Mouse (Mus musculus) lung, postnatal 4 days (tissue): ENCODE measurements at regions not wholly inside any gene's neighbourhood (a gene's known extent, or its start where the extent isn't known, plus 50 kb on each side); places are given as distances from the start of the nearest gene placed in this dataset.

Experiments
- DNase-seq, 2 experiments: peaks; one replicate each; pipeline ENCODE4 v3.0.0; 2021

DNA sequence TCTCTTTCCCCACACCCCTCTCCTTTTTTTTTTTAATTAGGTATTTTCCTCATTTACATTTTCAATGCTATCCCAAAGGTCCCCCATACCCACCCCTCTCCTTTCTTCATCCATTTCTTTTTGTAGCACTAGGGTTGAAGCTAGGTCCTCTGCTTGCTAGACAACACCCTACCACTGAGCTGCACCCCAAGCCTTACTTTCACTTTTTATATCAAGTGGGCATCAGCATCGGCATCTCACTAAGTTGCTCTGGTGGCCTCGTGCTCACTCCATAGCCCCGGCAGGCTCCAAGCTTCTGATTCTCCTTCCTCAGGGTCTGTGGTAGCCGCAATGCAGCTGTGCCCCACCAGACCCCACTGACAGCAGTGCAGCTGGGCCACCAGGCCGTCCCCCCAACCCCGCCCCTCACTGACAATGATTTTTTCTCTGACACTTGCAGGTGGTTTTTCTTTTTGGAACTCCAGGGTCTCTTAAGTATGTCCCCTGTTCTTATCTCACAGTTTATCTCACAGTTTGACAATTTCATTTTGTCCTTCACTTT is 77.5 kb downstream of the Nufip1 start:
- DNase-seq, result no peak

- DNase-seq, result peak; percentile 21 to 29
These were observed 84.6 kb downstream of the Nufip1 start for GRCm38 (mm10) chr14:76195324-76195723.

DNA sequence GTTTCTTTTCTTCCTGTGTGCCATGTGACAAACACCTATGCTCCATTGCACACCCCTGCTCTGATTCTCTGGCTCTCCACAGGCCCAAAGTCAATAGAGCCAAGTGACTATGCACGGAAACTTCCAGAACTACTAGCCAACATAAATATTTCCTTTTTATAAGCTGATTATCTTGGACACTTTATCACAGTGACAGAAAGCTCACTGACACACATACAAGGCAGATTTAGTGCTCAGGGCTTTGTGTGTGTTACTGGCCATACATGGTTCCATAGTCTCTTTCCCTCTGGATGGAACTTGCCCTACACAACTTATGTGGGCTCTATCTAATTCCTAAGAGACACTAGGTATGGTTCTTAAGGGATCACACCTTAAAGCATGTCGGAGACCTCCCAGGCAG is 86.7 kb downstream of the Nufip1 start:
- DNase-seq, result no peak

GRCm38 (mm10) chr14:76198406-76198805 is 87.7 kb downstream of the Nufip1 start:
- DNase-seq, result no peak

DNA sequence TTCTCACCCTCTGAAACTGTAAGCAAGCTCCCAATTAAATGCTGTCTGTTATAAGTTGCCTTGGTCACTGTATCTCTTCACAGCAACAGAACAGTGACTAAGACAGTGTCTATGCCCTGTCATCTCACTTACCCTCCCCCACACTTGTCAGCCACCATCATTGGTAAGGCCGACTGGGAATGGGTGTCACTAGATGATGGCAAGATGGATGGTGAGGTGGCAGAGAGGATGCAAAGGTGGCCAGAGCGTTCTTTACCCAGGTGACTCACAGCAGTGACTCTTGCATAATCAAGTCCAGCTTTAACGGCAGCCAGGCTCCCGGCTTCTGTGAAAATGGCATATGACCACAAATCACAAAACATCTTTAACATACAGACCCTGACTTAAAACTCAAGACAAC is 91.9 kb downstream of the Nufip1 start:
- no peak for DNase-seq

DNA sequence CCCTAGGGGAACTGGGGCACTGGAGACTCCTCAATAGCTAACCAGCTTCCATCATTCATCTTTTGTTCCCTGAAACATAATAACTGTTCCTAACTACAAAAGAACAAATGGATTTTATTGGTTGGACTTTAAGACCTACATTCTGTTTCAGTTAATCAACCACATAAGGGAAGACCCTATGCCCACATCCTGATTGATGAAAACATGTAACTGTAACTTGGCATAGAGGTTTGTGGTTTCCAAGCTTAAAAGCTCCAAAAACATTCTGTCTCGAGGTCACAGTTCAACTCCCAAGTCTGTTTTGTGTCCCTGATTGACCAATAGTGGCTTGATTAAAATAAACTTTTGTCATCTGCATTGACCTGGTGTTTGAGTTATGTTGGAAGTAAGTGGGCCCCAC is 92.4 kb downstream of the Nufip1 start:
- no peak for DNase-seq

DNA sequence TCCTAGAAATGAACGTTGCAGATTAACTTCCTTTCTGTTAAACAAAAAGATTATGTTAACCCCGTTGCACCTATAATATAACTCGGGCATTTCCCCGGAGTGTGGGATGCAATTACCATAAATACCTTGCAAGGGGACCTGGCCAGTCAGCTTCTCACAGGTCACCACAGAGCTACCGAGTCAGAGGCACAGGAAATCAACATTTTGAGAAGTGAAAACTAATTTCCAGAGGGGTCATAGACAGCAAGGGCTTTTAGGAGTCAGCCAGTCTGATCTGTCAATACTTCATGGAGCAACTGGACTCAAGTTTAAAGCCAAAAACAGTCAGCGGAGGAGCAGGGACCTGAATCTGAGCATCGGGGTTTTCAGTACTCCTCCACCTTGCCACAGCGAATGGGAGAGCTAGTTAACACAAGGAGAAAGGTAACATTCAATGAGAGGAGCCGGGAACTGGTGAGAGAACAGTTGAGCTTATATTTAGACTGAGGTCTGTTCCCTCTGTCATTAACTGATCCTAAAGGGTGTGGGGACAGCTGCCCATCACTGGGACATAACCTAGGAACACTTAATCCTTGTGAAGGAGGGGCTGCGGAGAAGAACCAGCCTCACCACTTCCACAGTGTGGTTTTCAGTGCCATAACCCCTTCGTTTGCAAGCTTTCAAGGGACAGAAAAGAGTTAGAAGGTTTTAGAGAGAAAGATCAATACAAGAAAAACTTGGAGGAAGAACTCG is 105.9 kb downstream of the Nufip1 start:
- DNase-seq, result no peak

DNA sequence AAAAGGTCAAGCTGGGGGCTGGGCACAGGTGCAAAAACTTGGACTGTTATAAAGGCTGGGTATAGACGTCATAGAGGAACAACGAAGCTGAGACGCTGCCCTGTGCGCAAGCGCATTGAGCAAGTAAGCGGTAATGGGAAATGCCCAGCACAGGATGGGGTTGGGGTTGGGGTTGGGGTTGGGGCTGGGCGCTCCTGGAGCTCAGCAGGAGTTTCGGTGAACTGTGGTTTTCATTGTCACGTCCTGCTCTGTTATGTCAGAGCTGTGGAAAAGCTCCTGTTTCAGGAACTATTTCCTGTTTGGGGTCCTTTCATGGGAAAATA is 106.4 kb downstream of the Nufip1 start:
- DNase-seq, result peak; percentile 33 to 39

GRCm38 (mm10) chr14:76217571-76218256 is 107.0 kb downstream of the Nufip1 start:
- DNase-seq, result no peak

- DNase-seq, result no peak
These were observed 110.3 kb downstream of the Nufip1 start for GRCm38 (mm10) chr14:76220952-76221351.

DNA sequence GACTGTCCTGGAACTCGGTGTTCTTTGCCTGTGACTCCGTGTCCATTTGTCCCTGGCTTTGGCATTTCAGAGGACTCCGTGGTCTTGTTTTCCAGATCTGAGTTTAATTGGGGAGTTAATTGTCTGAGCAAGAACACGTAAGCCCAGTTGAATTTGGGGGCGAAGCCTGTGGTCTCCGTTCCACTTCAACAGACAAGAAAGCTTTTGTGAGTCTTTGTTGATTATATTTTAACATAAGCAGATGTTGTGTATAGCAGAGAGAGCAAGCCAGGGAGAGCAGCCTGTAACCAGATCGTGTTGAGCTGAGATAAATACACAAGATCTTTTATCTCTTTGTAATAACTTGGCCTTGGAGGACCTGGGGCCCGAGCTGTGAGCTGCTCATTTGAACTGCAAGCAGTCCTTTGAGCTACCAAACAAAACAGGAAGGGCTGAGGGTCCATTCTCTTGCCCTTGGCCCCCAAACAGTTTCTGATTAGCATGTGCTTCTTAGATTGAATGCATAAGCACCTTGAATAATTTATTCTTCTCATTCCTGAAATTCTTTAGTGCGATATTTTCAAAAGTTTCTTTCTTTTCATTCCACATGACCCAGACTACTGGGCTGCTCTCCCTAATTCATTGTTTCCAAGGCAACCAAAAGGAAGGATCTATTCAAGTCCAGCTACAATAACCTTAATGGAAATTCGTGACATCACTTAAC is 111.1 kb downstream of the Nufip1 start:
- no peak for DNase-seq

DNA sequence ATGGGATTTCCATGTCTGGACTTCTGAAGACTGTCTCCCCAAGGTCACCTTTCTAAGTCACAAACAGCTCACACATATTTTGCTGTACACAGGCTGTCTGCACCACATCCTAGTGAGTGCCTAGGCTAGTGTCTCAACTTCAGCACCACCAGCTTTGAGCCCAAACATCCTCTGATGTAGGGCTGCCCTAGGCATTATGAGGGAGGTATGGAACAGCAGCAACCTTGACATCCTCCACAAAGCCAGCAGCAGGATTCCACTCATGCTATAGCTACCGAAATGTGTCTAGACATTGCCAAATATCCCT is 111.6 kb downstream of the Nufip1 start:
- DNase-seq, result no peak

DNA sequence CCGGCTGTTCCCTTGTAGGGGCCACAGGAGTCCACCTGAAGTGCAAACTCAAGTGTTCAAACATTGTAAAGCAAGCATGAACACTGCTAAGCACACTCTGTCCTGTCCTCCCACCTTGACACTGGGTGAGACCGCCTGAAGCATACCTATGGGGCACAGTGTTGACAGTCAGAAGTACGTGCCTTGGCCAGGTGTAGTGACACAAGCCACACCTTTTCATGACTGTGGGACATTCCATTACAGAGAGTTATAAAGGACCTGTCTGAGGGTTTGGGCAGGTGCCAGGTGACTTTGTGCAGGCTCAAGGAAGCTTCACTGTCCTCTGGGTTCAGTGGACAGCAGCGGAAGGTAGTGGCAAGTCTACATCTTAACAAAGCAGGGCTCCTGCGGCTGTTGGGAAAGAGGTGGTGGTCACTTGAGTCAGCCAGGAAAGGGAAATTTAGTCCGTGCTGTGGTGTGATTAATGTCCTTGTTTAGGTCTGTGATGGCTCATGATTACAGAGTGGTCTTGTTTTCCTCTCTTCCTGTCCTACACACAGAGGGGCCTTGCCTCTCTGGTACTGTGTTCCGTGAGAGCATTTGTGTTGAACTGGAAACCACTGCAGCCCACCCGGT is 112.5 kb downstream of the Nufip1 start:
- peak; percentile 23 to 48 for DNase-seq

GRCm38 (mm10) chr14:76223903-76224302 is 113.2 kb downstream of the Nufip1 start:
- DNase-seq, result no peak

DNA sequence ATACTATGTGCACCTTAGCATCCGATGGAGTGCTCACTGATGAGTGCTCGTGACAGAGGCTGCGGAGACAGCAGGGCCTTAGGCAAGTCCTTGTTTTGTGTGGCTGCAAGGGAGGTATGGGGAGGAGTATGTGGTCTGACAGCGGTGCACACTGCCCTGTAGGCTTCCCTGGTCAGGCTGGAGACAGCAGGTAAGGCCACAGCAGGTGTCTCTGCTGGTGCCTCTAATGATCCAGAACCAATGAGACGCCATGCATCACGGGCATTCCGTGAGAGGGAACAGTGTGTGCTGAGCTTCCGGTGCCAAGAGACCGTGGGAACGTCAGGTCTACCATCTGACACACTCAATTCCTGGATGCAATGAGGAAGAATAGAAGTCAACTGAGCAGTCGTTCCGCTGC is 114.8 kb downstream of the Nufip1 start:
- no peak for DNase-seq

- DNase-seq, result no peak
These were observed 116.1 kb downstream of the Nufip1 start for GRCm38 (mm10) chr14:76226621-76227297.

- no peak for DNase-seq
These were observed 118.4 kb downstream of the Nufip1 start for GRCm38 (mm10) chr14:76228968-76229555.

DNA sequence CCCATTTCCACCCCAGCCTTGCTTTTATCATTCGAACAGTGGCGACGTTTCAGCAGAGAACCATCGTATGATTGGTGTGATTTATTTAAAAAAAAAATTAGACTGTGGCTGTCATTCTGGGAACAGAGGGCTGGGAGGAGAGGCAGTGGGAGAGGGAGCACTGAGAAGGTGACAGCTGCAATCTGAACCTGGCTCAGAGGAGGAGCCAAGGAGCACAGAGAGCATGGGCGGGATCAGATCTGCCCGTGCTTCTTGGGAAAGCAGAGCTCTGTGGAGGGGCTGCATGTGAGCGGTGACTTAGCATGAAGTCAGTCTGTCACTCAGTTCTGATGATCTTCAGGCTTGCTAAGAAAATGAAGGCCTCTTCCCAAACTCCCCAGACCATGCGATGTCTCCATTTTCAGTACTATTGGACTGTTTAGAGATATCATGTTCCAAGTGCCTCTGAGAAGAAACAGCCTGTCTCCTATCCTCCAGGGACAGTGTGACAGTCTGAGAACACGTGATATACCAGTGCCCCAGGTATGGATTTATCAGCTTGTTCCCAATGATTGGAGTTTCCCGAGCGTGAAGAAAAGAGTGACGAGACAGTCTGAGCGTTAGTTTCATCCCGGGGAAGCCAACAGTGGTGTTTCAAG is 129.3 kb downstream of the Nufip1 start:
- no peak for DNase-seq

DNA sequence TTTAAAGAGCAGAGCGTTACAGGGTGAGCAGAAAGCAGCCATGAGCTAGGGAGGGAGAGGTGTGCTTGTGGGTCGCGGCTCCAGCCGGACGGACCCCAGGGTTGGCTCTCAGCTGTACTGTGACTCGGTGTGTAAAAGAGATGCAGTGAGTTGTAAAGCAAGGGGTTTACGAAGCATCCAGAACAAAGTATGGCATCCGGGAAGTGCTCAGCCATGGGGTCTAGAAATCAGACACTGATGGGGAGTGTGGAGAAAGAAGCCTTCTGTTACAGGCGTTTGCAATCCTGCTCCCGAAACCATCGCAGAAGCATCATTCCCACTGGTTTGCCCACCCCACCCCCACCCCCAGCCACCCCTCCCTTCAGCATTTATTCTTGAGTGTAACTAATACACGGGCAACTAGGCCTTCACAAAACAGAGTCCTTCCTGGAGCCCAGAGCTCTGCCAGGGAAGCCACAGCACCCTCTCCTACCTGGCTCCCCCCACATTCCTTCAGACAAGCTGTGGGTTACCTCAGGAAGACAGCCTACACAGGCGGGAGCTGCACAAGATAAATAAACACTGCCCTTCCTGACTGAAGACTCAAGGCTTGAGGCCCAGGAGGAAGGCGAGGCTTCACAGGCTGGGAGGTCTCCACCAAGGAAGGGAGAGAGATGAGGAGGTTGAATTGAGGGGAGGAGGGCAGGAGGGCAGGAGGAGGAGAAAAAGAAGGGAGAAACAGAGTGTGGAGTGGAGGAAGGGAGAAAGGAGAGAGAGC is 133.1 kb downstream of the Nufip1 start:
- DNase-seq, result no peak

GRCm38 (mm10) chr14:76244338-76245062 is 133.8 kb downstream of the Nufip1 start:
- DNase-seq, result no peak

GRCm38 (mm10) chr14:76245063-76245396 is 134.3 kb downstream of the Nufip1 start:
- DNase-seq, result no peak
